Mouse (Mus musculus): ENCODE measurements around the gene Cyb561.

DNA sequence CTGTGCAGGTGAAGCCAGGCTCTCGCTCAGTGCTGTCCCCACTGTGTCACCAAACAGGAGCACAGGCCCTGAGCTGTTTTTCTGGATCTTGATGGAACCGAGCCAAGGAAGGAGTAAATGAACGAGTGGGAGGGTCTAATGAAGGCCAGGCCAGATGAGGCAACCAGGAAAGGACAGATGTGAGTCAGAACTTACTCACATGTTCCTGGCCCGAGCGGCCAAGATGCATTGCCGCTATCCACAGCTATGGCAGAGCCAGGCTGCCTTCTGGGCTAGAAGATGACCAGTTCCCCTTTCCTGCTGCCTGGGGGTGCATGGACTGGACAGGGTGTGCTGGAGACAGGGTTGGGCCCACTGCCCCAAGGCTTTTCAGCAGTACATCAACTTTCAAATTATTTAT lies 266 bp upstream of the Cyb561 start:
- peak; percentile 46; the same call in 1 of the 2 replicates for TF ChIP-seq POLR2A (IDR thresholded peaks at IDR 0.05; ENCODE audit: insufficient read depth, low read depth, low read length)
- no peak for TF ChIP-seq CTCF (IDR thresholded peaks at IDR 0.05)
- TF ChIP-seq EP300 (IDR thresholded peaks at IDR 0.05; ENCODE audit: insufficient read depth, low read depth, low read length), result peak; percentile 67; the same call in 1 of the 2 replicates

All from heart, adult 2 months (tissue).